Mouse (Mus musculus) forelimb bud, embryonic 11.5 days (tissue): ENCODE results near the gene Fmnl1.

ENCODE experiments used
- DNase-seq: peaks from one replicate; pipeline ENCODE4 v3.0.0-alpha.2; 2012; ENCODE audit warnings: low read depth, low spot score

The Fmnl1 gene

GRCm38 (mm10) chr11:103170494-103171285 is at the start of gene Fmnl1:
TSS of gene Fmnl1 (plus strand) at chr11:103171107.
- DNase-seq = no peak

DNA sequence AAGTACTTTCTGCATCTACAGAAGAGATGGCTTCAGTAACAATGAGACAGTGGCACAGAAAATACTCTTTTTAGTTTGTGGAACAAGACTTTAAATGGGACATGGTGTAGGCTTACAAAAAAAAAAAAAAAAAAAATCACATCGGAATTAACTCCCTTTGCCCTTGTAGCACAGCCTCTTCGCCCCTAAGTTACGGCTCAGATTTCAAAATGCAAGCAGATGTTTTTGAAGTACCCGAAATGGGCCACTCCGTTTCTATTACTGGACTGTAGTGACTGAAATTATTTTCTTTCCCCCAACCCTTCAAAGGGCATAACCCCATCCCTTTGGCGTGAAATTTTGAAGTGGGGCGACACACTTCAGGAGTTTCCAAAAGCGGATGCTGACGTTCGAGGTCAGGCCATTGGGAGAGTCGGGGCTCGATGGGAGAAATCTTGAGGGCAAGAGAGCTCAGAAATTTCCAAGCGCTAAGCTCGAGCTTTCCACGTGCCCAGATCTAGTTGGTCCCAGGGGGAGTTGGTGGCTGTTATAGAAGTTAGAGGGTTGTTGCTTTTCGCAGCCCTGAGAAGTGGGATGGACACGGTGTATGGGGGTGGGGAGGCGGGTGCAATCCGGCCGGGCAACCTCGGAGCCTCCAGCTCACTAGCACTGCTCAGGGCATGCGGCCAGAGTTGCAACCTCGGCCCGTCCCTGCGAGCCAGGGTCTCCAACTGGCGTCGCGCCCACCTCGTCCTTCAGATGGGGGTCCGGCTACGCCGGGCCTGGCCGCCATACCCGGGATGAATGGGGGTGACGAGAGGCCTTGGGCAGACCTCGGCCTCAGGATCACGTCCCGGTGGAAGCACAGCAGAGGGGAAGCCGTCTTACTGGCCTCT is 39.0 kb upstream of the Fmnl1 start, which contains the start of gene Hexim2:
Gene Hexim2, plus strand, starts transcription at position 729 of the 875 bp plus-strand sequence.
- peak; percentile 55 for DNase-seq

DNA sequence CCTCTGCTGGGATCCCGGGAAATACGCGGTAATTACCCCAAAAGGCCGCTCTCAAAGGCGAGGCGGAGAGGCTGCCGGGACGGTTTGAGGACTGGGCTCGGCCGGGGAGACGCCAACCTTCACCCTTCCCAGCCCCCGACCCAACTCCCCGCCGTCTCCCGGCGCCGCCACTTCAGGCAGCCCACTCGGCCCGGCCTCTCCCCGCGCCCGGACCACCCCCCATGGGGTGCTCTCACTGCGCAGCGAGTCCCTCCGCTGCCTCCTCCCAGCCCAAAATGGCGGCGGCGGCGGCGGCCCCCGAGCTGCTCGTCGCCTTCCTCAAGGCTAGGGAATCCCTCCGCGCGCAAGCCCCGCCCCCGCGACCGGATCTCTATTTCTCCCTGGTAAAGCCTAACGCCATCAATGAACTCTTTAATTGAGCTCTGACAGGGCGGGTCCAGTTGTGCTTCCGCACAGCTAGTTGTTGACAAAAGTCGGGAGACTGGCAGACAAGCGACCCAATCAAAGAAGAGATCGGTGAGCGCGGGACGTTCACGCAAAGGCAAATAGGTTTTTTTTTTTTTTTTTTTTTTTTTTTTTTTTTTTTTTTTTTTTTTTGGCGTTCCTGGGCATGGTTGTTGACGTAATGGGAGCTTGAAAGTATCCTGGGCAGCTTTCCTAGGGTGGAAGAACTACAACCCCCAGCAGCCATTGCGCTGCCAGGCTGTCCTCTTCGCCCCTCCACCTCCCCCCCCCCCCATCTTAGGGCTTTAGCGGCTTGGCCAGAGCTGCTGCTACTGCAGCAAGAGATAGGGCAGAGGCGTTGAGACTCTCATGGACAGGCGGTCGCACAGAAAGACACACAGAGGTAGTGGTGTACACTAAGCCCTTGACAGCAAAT is 38.1 kb upstream of the Fmnl1 start:
- DNase-seq = peak; percentile 100

DNA sequence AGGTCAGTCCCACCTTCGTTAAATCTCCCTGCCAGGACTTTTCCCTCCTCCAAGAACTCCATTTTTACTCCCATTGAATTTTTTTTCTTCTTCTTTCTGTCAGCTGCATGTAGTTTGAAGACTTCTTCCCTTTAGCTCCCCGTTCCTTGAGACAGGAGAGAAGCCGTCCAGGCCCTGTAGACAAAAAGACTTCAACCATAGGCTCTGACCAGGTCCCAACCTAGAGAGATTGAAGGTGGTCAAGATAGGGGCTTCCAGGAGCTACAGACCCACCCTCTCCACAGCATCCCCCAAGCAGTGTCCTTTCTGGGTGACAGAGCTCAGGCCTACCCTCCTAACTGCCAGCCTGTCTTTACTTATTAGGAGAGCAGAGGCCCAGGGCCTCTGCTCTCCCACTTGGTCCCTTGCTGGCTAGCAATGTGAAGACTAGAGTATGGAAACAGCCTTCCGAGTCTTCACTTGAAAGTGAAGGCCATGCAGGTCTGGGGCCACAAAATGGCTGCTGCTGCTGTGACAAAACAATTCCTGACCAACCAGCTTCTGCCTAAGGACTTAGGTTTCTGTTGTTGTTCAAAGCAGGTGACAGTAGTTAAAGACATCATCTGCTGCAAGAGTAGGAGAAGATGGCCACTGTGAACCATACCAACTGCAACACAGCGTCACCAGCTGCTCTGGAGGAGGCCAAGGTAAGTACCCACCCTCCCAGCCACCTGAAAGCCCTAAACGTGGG is 37.3 kb upstream of the Fmnl1 start:
- DNase-seq = no peak

DNA sequence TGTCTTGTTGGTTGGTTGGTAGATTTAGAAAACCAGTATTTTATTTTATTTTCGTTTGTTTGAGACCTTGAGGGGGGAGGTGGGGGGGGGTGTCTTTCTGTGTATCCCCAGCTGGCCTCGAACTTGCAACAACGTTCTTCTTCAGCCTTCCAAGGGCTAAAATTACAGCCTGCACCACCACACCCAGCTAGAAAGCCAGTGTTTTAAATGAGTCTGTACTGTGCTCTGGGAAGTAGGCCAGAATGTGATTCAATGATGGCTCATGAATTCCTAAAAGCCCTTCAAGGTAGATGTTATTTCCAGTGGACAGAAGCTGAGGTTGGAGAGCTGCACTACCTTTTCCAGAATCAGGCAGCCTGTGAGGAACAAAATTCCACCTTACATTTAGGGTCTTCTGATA is 36.7 kb upstream of the Fmnl1 start:
- no peak for DNase-seq

DNA sequence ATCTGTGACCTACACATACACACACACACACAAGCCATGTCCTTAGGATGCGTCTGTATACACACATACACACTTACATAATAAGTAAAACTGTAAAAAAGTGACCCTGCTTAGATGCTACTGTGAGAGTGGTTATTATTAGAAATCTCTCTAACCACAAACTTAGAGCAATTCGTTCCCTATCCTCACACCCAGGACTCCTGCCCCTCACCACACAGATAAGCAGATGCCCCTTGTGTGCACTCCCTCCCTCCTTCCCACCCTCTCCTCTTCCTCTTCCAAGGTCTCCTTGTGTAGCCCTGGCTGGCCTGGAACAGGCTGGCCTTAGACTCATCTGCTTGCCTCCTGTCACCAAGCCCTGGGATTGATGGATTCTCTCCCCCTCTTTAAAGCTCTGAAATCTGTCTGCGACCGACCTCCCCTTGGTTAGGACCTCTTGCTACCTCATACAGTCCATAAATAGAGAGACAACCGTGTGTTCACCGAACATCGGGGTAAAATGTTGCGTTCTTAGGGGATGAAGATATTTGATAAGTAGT is 34.8 kb upstream of the Fmnl1 start:
- DNase-seq = no peak

DNA sequence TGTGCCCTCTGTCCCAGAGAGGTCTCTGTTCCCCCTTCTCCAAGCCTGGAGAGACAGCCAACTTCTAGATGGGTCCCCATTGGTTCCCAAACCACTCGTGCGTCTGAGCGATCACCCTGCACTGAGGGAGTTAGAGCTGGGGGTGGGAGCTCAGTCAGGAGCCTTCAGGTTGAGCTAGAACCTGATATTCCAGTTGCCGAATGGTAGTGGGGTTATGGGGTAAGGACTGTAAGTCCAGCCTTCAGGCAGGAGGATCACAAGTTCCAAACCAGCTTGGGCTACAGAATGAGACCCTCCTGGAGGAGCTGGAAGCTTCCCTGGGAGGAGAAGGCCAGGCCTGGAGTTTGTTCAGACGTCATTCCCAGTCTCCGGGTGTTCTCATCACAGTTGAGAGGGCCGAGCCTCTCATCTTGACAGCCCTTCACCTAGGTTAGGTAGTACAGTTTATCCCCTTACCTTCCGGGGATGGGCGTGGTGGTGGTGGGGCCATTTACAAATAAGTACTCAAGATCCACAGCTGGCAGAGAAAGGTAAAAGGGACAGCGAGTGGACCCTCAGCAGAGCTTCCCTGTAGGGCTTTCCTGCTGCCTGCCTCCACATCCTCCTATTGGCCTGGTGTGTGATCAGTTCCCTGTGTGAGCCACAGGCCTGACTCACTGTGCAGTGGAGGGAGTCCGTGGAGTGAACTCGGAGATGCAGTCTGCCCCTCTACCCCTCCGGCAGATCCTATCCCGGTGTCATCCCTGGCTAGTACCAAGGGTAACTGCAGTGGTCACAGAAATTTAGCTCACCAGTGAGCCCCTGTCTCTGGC is 30.8 kb upstream of the Fmnl1 start:
- DNase-seq = no peak

DNA sequence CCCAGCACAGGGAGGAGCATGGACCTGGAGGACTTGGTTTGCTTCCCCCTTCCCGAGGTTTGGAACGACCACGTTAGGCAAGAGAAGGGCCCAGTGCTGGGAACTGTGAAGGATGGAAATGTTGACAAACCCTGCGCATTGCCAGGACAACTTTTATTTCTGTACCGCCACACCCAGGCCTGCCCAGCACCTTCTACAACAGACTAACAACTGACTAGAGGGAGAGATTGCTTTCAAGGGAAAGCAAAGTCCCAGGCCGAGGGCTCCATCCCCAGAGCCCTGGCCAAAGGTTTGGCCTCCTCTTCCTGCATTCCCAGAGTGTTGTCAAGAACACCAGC is 30.2 kb upstream of the Fmnl1 start:
- DNase-seq = no peak

DNA sequence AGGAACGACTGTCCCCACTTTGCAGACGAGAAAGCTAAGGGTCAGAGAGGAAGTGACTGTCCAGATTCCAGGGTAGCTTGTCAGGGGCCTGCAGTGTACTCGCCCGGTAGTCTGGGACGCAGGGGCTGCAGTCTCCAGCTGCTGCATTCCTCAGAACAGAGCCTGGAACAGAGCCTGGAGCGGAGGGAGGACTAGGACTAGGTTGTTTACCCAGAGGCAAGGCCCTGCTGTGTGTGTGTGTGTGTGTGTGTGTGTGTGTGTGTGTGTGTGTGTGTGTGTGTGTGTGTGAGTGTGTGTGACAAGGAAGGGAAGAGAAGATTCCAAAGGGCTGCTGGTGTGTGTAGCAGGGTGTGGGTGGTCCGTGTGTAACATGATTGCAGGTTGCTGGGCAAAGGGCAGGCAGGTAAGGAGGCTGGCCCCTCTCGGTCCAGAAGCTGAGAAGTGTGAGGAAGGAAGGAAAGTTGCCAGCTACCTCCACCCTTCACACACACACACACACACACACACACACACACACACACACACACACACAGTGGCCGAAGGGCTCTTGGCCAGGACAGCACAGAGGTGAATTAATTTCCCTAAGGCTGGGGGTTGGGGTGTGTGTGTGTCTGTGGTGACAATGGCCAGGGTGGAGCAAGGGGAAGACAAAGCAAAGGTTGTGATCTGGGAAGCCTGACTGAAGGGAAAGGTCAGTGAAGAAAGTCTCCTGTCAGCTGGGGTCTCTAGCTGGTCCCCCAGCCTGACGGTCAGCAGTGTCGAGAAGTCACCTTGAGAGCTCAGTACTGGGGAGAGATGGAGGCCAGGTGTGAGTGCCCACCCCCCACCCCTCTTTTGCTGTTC is 29.6 kb upstream of the Fmnl1 start:
- DNase-seq = no peak

DNA sequence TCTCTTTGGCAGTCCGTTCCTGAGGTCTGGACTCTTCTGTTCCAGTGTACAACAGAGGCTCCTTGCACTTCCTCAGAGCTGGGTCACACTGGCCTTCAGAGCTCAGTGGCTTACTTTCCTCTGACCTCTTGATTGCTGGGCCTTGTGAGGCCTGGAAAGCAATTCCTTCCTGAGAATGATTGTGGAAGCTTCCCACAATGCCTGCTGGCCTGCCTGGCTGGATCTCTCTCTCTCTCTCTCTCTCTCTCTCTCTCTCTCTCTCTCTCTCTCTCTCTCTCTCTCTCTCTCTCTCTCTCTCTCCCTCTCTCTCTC is 29.0 kb upstream of the Fmnl1 start:
- DNase-seq = no peak

GRCm38 (mm10) chr11:103142441-103143182 is 28.3 kb upstream of the Fmnl1 start:
- DNase-seq = peak; percentile 40

DNA sequence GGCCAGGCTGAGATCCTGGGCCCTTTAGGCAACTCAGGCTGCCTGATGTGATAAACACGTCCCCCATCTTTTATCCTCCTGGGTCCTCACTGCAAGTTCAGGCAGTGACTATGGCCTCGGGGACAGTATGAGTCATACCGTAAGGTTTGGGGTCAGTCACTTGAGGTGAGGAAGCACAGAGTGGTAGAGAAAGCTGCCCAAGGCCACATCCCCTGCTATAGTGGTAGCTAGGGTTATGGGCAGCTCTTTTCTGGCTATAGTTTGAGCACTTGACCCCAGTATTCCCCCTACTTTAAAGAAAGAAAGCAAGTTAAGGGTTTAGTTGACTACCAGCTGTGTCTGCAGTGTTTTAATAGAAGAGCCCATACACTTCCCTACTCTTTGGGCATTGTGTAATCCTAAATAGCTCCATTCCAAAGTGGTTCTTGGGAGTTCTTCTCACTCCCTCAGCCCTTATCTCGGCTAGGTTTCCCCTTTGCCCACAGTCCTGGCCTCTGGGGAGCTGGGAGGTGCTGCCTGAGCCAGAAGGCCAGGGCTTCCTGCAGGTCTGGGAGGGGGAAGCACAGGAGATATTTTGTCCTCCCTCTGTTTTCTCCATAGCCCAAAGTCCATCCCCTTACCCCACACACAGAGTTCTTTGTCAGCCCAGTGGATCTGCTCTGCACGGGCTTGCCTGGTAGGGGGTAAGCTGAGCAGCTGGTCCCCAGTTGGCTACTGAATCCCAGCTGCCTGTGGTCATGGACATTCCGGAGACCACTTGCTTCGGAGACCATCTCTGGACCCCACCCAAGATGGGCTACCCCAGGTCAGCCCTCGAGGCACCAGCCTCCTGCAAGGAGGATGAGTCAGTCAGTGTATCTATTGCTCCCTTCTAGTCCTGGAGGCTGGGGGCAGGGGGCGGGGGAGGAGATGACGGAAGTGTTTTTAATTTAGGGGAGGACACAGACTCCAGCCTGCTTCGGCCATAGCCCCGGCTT is 26.3 kb upstream of the Fmnl1 start:
- DNase-seq = no peak

DNA sequence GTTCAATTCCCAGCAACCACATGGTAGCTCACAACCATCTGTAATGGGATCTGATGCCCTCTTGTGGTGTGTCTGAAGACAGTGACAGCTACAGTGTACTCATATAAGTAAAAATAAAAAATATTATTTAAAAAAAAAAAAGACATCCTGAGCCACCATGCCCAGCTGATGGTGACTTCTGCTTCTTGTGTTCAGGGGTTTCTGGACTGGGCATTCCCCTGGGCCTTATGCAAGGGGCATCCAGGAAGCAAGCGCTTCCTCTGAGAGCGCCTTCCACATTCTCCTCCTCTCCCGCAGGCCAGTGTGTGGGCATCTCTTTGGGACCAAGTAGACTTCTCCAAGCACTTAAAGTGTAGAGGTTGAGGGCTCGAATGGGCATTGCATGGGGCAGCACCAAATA is 24.5 kb upstream of the Fmnl1 start:
- DNase-seq = no peak

- DNase-seq = no peak
Measured at GRCm38 (mm10) chr11:103147766-103148165, 23.1 kb upstream of the Fmnl1 start.

- no peak for DNase-seq
Measured at GRCm38 (mm10) chr11:103149771-103150170, 21.1 kb upstream of the Fmnl1 start.

GRCm38 (mm10) chr11:103158621-103159478 is 12.1 kb upstream of the Fmnl1 start:
- peak; percentile 92 for DNase-seq
